Mouse (Mus musculus) regulatory T cell (primary cell): ENCODE data around the gene Fbn1.
"Not testable (repeated sequence)": the region's sequence is repeated elsewhere in the genome, so short reads cannot be mapped to it uniquely, and the experiment has no call there.

Source experiments
- in situ Hi-C: fragments of 300-600 bp; cut with MboI, MseI; formaldehyde crosslinking; loops from one replicate; pipeline ENCODE4 v1.15.1; 2025; ENCODE audit warnings: high pct_unique_total_duplicates

Fbn1 gene

DNA sequence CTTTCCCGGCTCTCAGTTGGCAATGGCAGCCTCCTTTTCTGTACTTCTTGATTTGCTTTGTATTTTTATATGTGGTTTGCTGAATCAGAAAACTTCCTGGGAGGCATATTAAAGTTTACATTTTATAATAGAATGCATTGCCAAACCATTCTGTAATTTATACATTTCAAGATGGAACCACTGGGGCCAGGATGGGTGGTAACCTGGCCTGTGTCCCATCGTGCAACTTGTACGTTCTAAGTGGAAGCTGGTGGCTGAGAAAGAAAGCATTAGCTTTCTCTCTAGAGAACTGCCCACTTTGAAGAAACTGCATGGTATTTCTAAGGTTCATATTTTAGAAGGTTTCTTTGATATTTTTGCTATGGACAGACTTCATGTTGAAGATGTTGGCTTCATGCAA is 212.3 kb downstream of the Fbn1 start:
- in situ Hi-C loops = no loop called here

DNA sequence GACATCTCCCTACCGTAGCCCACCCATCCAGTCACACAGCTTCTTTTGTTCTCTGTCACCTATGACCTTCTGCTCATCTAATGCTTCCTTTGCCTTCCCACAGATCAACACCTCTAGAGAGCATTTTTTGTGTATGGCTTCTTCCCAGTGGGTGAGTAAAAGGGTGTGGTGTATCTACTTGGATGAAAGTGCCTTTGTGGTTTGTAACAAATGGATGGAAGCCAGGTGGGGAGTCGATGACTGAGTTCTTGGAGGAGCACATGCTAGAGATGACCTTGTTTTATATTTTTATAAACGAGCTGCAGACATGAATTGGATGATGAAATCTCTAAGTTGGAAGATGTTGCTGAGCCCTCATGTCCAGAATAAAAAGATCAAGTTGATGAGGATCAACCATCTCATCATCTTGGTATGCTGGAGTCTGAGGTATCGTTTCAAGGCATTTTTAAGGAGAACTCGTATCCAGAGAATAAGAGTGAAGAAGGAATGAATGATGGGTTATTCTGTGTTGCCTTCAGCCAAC is 213.8 kb downstream of the Fbn1 start:
- in situ Hi-C loops = no loop called here

DNA sequence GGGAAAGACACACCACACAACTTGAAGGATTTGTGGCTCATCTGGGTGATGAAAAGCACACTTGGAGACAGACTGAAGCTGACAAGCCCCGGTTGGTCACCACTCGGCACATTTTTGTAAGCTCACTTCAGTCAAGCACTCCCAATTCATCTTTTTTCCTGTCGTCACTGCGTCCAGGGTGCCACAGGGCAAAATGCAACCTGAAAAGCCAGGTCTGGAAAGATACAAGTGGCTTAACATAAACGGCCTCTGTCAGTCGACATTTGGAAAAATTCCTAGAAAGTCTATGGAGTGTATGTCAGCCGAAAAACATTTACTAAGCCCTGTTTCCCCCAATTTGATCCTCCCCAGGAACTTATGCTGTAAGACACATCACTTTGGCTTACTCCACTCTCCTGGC is 215.2 kb downstream of the Fbn1 start:
- in situ Hi-C loops = no loop called here

DNA sequence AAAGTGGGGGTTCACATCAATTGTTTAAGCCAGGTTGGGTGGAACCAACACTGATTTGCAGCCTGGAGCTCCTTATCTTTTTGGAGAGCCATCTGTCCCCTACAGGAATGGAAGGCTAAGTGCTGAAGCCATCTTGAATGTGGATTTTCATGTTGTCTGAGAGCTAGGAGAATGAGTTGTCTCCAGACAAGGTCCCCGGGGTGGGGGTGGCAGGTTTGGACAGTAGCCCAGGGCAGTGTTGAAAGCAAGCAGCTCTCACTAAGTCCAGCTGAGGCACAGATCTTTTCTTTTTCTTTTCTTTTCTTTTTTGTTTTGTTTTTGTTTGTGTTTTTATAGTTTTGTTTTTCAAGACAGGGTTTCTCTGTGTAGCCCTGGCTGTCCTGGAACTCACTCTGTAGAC is 216.7 kb downstream of the Fbn1 start:
- in situ Hi-C loops = no loop called here

DNA sequence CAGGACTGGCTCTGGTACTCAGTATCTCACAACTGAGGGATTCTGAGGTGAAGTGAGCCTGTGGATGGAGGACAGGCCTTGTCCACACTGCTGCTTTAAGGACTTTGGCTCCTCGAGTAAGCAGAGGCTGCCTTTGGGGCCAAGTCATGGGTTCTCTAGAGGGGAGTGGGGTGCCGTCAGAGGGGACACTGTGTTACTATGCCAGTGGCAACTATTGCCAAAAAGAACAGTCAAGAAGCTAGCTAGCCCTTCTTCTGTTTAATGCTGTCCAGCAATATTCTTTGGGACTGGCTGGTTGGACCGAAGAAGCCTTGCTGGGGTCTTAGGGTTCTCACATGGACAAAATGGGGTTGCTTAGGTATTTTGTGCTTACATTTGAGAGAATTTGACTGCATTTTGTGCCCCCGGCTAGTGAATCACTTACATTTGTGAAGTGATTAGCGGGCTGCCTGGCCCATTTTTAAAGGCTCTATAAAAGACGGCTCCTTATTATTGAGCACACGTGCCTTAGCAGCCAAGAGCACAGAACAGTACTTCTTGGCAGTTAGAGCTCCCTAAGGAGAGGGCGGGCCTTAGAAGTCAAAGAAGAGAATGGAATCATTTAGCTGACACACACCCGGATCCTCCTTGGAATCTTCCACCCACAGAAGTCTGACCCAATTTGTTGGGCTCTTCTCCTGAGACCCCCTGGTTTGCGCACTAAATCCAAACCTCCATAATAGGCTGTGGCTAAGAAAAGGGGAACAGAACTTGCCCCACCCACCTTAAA is 217.4 kb downstream of the Fbn1 start:
- in situ Hi-C loops = no loop called here

DNA sequence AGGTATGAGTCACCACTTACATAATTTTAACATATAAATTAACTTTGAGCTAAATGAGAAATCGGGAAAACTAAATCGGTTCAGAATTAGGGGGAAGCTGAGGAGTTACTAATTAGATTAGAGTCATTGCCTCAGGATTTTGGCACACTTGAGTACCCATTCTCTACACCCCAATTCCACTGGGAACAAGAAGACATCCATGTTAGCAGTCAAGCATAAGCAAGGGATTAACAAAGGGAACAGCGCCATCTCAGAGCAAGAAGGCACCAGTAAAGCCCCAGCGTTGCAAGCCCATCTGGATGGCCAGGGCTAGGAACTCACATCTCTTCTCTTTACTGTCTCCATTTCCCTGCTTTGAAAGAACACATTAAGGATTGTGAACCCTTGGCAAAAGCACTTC is 222.0 kb downstream of the Fbn1 start:
- in situ Hi-C loops = no loop called here

DNA sequence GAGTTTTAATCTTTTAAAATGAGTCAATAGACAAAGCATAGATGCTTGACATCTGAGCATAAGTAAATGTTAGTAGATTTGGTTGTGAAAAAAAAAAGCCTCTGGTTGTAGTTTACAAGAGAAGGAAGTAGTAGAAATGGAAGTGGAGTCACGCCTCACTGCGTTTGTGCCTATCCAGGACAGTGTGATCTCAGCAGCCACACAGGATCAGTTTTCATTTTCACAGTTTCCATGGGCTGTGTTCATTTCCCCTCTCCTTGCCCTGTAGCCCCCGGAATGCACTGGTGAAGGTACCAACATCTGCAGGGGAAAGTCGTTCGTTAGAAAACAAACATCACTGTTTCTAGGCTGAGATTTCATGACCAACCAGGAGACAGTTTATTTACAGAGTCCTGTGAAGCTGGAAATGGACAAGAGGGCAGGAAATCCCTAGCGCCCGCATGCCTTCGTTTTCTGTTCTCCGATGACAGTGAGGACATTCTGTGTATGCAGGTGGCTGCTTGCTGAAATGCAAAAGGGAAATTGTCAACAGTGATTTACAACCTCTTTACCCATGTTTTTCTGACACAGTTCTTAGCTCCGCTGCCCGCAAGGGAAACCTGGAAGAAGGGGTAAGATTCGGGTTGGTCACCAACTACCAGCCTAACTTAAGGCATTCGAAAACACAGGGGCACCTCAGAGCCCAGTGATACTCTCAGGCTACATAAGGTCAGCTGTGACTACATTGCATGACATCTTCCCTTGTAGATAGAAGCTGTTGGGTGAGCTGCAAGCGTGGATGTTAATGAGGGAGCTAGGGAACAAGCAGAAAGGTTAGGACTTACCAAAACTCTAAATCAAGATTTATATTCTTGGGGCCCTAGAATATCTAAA is 225.2 kb downstream of the Fbn1 start:
- in situ Hi-C loops = no loop called here

DNA sequence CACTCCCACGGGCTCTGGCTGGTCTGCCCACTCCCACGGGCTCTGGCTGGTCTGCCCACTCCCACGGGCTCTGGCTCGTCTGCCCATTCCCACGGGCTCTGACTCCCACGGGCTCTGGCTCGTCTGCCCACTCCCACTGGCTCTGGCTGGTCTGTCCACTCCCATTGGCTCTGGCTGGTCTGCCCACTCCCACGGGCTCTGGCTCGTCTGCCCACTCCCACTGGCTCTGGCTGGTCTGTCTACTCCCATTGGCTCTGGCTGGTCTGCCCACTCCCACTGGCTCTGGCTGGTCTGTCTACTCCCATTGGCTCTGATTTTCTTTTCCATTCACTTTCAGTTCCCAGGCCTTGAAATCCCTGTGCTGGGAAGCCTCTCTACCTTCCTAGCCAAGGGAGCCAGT is 227.8 kb downstream of the Fbn1 start:
- in situ Hi-C loops = not testable (repeated sequence)

DNA sequence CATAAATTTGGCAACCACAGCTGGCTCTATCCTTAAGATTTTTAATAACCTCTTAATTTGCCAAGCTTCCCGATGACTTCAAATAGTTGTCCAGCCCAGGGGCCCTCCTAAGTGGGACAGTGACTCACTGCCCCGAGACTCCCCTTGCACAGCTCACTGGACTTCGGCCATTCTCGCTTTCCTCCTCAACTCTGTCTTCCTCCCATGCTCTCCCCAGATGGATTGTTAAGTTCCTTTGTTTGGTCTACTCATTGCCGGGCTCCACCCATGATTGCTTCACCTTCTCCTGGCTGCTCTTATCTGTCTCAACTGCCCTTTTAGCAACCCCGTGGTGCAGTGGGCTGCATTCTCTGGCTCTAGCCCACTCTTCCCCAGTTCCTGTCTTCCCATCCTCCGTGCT is 229.3 kb downstream of the Fbn1 start:
- in situ Hi-C loops = no loop called here

DNA sequence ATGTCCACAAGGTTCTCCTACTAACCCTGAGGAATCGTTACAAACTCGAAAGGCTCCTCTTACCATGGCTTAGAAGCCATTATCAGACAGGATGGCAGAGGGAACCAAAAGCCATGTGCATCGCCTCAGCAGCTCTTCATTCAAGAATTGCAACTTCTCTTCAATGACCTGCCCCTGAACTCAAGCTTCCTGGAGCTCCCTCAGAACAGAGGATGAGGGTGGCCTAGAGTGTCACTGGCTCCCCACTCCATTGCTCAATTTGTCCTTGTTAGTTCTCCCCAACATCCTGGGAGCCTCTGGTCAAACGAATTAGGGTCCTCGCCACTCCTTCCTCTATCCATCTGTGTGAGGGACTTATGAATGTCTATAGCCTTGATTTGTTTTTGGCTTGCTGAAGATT is 231.1 kb downstream of the Fbn1 start:
- in situ Hi-C loops = no loop called here

DNA sequence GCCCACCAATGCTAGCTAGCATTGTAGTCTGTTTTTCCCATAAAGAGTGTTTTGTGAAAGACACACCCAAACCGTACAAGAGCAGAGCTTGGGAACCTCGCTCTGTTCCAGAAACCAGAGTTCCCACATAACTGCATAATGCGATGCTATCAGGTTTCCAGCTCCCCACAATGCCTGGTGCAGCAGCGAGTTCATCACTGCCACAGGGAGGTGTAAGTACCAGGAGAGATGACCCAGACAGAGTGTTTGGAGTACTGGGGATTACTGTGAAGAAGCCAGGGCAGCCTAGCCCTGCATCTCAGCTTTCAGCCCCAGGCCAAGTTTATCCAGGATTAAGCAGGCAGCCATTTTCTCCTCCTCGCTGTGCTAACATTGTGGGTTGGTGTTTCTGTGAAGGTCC is 232.2 kb downstream of the Fbn1 start:
- in situ Hi-C loops = no loop called here

DNA sequence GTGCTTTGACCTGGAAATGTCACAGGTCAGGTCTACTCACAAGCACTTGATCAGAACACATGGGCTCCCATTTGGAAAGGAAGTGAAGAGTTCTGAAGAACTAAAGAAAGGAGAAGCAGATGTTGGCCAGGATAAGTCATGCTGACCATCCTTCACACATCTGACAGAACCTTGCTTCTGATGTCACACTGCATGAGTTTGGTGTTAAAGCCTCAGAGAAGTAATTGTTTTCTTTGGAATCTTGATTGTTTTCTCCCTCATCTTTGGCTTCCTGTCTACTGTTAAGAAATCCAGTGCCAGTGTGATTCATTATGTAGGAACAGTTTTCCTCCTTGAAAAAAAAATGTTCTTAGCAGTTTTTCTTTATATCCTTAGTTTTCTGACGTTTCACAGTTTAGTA is 238.9 kb downstream of the Fbn1 start:
- in situ Hi-C loops = no loop called here

DNA sequence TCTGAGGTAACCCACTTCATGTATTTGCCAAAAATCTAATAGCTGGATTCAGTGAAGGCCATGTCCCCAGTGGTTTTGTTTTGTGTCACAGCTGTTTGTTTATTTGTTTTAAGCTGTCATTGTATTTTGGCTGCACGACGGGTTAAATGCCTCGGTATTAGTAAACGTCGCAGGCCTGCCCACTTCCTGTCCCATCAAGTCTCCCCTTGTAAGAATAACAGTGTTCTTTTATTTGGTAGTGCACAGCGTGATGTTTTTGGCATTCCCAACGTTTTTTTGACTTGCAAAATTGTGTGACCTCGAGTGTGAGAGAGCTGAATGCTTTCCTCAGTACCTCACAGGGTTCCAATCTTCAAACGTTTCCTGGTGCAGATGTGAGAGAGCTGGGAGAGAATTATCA is 244.0 kb downstream of the Fbn1 start:
- in situ Hi-C loops = no loop called here

DNA sequence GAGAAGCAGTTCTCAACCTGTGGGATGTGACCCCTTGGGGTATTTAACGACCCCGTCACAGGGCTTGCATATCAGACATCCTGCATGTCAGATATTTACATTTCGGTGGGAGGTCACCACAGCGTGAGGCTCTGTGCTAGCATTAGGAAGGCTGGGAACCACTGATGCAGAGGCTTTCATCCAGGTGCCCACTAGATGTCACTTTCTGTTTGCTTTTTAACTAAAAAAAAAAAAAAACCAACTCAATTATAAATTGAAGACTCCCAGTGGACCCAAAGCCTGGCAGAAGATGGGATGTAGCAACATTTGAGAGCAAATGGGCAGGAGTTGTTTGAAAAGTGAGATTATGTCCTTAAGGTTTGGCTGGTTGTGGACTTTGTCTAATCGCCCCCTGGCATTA is 244.7 kb downstream of the Fbn1 start:
- in situ Hi-C loops = no loop called here

DNA sequence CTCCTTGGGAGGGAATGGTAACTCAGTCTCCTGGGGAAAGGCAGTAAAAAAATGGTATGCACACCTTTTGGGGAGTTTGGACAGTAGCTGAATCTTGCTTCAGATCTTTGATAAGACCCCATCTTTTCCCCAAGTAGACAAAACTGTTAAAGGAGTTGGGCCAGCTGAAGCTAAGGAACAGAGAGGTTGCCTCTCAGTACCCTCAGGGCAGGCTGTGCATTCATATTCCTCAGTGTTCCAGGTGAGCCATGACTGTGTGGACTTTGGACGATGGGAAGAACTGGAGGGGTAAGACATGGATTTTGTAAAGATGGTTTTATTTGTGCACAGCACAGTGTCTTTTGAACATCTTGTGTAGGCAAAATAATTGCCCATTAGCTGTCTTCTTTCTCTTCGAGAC is 247.5 kb downstream of the Fbn1 start:
- in situ Hi-C loops = no loop called here

DNA sequence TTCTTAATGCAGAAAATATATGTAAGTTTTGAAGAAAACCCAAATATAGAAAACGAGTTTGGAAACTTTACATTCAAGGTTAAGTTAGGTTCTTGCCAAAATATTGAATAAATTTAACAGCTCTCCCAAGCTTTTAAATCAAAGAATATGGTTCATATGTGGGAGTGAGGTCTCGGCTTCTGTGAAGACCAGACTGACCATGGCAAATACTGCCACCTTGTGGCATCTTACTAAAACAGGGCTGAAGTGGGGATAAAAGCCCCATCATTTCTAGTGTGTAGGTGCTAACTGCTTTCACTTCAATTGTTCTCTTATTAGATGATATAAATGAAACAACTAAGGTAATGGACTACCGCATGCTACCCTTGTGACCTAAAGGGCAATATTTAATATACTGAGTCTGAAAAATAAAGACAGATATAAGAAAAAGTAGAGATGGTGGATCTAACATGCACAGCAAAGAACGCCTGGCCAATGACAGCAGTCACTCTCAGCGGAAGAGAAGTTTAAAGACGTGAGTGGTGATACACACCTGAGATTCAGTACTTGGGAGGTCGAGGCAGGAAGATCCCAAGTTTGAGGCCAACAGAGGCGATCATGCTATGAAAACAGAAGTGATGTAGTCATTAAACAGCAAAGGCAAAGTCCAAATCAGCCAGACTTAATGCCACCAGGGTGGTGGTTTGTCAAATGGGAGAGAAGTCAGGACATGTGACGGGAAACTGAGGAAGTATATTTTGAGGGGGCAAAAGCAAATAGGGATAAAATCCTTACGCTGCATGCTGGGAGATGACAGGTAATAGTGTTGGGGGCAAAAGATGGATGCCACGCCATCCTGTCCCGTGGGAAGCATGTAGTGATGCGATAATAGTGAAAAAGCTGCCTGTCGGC is 248.3 kb downstream of the Fbn1 start:
- in situ Hi-C loops = no loop called here

DNA sequence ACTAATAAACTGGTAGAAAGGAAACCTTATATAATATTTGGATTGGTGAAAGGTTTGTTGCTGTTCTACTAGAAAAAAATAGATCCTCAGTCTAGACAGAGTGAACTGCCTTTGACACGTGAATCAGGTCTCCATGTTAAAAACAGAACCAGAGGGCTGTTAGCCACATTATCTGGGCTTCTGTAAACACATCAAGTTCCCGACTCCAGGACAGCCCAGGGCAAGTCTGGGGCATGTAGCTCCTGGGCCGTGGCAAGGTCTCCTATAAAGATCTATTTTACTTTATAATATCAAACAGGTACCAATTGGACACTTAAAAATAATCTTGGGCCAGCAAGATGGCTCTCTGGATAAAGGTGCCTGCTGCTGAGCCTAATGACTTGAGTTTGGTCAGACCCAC is 251.9 kb downstream of the Fbn1 start:
- in situ Hi-C loops = no loop called here

DNA sequence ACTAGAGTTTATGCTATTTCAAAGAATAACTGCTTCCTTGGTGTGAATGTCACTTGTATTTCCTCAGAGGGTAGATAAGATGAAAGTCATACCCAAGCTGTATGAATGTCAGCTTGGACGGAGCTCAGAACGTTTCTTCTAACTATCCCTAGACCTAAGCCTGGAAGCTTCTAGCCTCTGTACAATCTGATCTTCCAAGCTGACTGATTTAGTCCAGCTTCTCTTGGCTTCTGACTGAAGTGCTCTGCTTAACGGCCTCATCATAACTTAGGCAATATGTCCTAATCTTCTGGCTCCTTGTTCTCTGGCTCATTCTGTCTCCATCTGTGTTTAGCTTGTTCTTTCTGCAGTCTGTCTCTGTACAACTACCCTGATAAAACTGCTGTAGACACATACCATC is 253.2 kb downstream of the Fbn1 start:
- in situ Hi-C loops = no loop called here

DNA sequence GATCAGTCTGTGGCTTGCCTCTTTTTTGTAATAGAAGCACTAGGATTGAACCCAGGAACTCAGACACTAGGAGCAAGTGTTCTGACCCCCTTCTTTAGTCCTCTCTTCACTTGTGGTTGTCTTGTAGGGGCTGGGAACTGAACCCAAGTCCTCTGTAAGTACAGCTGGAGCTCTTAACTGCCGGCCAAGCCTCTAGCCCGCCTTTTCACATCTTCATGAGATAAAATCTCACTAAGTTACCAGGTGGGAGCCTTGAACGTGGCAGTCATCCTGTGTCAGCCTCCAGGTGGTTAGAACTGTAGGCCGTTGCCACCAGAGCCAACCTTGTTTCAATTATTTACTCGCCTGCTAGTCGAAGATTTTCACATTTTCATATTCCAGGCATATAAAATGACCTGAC is 254.1 kb downstream of the Fbn1 start:
- in situ Hi-C loops = no loop called here

DNA sequence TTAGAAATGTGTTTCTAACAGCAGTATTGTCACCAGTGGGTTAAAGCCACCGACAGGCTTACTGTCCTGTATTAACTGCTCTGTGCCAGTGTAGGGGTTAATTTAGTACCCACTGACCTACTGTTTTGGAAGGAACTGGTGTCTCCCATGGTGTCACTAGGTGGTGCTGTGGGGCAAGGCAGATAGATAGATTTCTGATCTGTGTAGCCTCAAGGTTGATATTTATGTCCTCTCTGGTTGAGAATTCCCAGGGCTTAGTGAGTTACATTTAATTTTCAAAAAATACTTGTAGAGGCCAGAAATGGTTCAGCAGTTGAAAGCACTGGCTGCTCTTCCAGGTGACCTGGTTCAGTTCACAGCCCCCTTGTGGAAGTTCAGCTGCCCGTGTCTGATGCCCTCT is 255.5 kb downstream of the Fbn1 start:
- in situ Hi-C loops = no loop called here

DNA sequence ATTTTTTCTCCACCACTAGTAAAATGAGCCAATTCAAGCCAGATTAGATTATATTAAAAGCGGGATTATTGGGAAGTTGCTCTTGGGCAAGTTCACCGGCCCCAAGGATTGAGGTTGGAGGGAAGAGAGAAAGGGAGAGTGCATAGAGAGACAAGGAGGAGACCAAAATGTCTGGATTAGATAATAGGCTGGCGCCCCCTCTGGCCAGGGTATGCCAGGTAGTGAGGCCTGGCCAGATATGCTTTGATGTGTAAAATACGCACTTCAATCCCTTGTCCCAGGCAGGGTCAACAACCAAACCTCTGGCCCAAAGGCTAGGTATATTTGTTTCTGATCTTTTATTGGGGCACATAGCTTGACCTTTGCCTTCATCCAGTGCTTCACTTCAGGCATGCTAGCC is 256.0 kb downstream of the Fbn1 start:
- in situ Hi-C loops = no loop called here
